Mouse (Mus musculus): ENCODE measurements at regions not wholly inside any gene's neighbourhood (a gene's known extent, or its start where the extent isn't known, plus 50 kb on each side); places are given as distances from the start of the nearest gene placed in this dataset.

GRCm38 (mm10) chr1:98906260-98906659 is 485.3 kb downstream of the Slco6d1 start:
- TF ChIP-seq CTCF (IDR thresholded peaks at IDR 0.05; ENCODE audit: low read depth) (no peak), EP300 (IDR thresholded peaks at IDR 0.05; ENCODE audit: low read depth) (no peak)

Data from liver, postnatal 0 days (tissue).